Mouse (Mus musculus) liver, embryonic 18 days (tissue): Measurements from ENCODE around the gene Mllt10. TPM values are rescaled to one million over a fixed set of nuclear protein-coding genes. Genes with fewer than 3 reads are reported as not detected.

Experiments
- polyA plus RNA-seq: library from polyadenylated mRNA; depleted of rRNA; stranded (reverse); fragments of >200 nt; gene quantifications from 2 replicates; pipeline ENCODE4 v1.2.3, GENCODE M21; 2012; rRNA removed

Mllt10 gene
- polyA plus RNA-seq = 13.6 and 15.2 TPM in 2 replicates

GRCm38 (mm10) chr2:18055016-18055928, at the start of gene Mllt10:
Mllt10 (plus strand) TSS chr2:18055237.

GRCm38 (mm10) chr2:18037491-18037890, 17.5 kb upstream of the Mllt10 start, which contains the start of gene A930004D18Rik:
A930004D18Rik (minus strand) TSS chr2:18037737.

GRCm38 (mm10) chr2:18048453-18049075, 6.5 kb upstream of the Mllt10 start, which contains the start of gene Skida1:
Skida1 (minus strand) TSS chr2:18049051.

Other genes starting within 250 kb of the Mllt10 start
- gene H2al2a, start 58.3 kb upstream of the Mllt10 start, polyA plus RNA-seq = not detected in 2 replicates
- 0.59 and 0.67 TPM in 2 replicates for gene A930004D18Rik, start 17.5 kb upstream of the Mllt10 start, polyA plus RNA-seq
- gene Skida1, start 6.2 kb upstream of the Mllt10 start, polyA plus RNA-seq = 0.38 and 0.48 TPM in 2 replicates